Comparison of ENCODE assay signal across 29 mouse cellular contexts in genomic region chr7:117389048-117389447, GRCm38 (mm10). TPM values are rescaled to one million over a fixed set of nuclear protein-coding genes. Genes with fewer than 3 reads are reported as not detected.
DNase-seq lines count a peak whose midpoint lies in the region; ATAC-seq and TF ChIP-seq lines count a peak whose summit lies in the region.
"Had no signal": no experiment of that assay in that cellular context is flagged by ENCODE, and none has a peak within 500 bp of the region (broad histone marks: within the 10 kb centered on the region; RNA-seq: fewer than 3 reads in every experiment).

No protein-coding gene starts in this region.

- no peaks in the 10 kb centered on the region for H3K9me3 ChIP-seq in liver, embryonic 11.5 days (ENCODE audit: control insufficient read depth, low read length)
- no peaks in the 10 kb centered on the region for H3K9me3 ChIP-seq in liver, embryonic 14.5 days (ENCODE audit: control insufficient read depth, low read length)
- H3K9me3 ChIP-seq in liver, postnatal 0 days (ENCODE audit: low read length): no peaks in the 10 kb centered on the region
- H3K9me3 ChIP-seq: embryonic facial prominence, embryonic 12.5 days; embryonic facial prominence, embryonic 15.5 days; heart, embryonic 13.5 days had no signal

- WGBS in liver, embryonic 11.5 days: 40% methylated on average over 3 of the region's 3 CpGs
- 15% methylated on average over 3 of the region's 3 CpGs for WGBS in liver, embryonic 14.5 days (ENCODE audit: insufficient replicate concordance)
- 41% methylated on average over 3 of the region's 3 CpGs for WGBS in liver, postnatal 0 days (ENCODE audit: insufficient replicate concordance)

- TF ChIP-seq CTCF in liver, embryonic 14.5 days (IDR thresholded peaks at IDR 0.05; ENCODE audit: low read depth): no peak
- no peak for TF ChIP-seq CTCF in liver, postnatal 0 days (IDR thresholded peaks at IDR 0.05; ENCODE audit: low read depth)

- peak; percentile 66 for ATAC-seq in liver, embryonic 11.5 days (replicated peaks; ENCODE audit: low FRiP score)
- peak; percentile 77 for ATAC-seq in liver, embryonic 14.5 days (ENCODE audit: insufficient read depth)
- no peak for ATAC-seq in liver, postnatal 0 days
- ATAC-seq: activated CD4-positive, CD25-positive, alpha-beta regulatory T cell, adult 4 months; forebrain, embryonic 14.5 days; forebrain, postnatal 0 days; hindbrain, postnatal 0 days had no signal

- H3K4me3 ChIP-seq in liver, embryonic 11.5 days (ENCODE audit: low read depth, low read length): no peak overlapping the region
- H3K4me3 ChIP-seq in liver, embryonic 14.5 days (ENCODE audit: insufficient read depth in 1 of 2, low read depth in 2 of 2, low read length in 2 of 2): no peak overlapping the region
- no peak overlapping the region for H3K4me3 ChIP-seq in liver, postnatal 0 days (ENCODE audit: low read depth, low read length)
- H3K4me3 ChIP-seq: embryonic facial prominence, embryonic 12.5 days; embryonic facial prominence, embryonic 15.5 days; gastrocnemius, adult 2 months; heart, embryonic 13.5 days had no signal

- H3K27ac ChIP-seq in liver, embryonic 11.5 days (ENCODE audit: low read depth, low read length): no peak overlapping the region
- no peak overlapping the region for H3K27ac ChIP-seq in liver, embryonic 14.5 days
- H3K27ac ChIP-seq in liver, postnatal 0 days (ENCODE audit: low read depth): no peak overlapping the region
- H3K27ac ChIP-seq: embryonic facial prominence, embryonic 12.5 days; embryonic facial prominence, embryonic 15.5 days; gastrocnemius, adult 2 months; heart, embryonic 13.5 days; hindbrain, embryonic 14.5 days; hindbrain, postnatal 0 days had no signal

- H3K4me2 ChIP-seq in liver, embryonic 11.5 days: peak overlapping the region; percentile 5
- H3K4me2 ChIP-seq in liver, embryonic 14.5 days (ENCODE audit: low read depth): no peak overlapping the region
- no peak overlapping the region for H3K4me2 ChIP-seq in liver, postnatal 0 days (ENCODE audit: low read depth, low read length)
- H3K4me2 ChIP-seq: embryonic facial prominence, embryonic 12.5 days; embryonic facial prominence, embryonic 15.5 days; heart, embryonic 13.5 days; hindbrain, embryonic 14.5 days had no signal

- DNase-seq in liver, embryonic 11.5 days (ENCODE audit: low spot score): no peak
- DNase-seq in liver: no peak
- no peak for DNase-seq in liver, embryonic 14.5 days (ENCODE audit: low read depth in 3 of 3, low spot score in 3 of 3)
- no peak for DNase-seq in liver, postnatal 0 days
- no peak for DNase-seq in left cerebral cortex, adult 18-20 months (ENCODE audit: low spot score in 2 of 2)
- no peak for DNase-seq in adrenal gland, postnatal 25 days
- DNase-seq in heart, adult 18-20 months: no peak
- DNase-seq in layer of hippocampus, adult 11-12 months (ENCODE audit: low spot score): no peak
- DNase-seq: adrenal gland, adult 8-10 months; adrenal gland, postnatal 36 days; cerebellum, adult 11 months; cerebellum, adult 2 months; cerebellum, adult 9-11 months; cerebellum, postnatal 25 days; forebrain, postnatal 0 days; gastrocnemius, adult 2 months; gastrocnemius, postnatal 14 days; heart, adult 11 months; heart, postnatal 14 days; heart, postnatal 4 days had no signal

- H3K9ac ChIP-seq in liver, embryonic 11.5 days (ENCODE audit: low read depth, low read length): no peak overlapping the region
- H3K9ac ChIP-seq in liver, embryonic 14.5 days (replicated peaks): no peak overlapping the region
- H3K9ac ChIP-seq in liver, postnatal 0 days (replicated peaks): no peak overlapping the region
- H3K9ac ChIP-seq: embryonic facial prominence, embryonic 12.5 days; embryonic facial prominence, embryonic 15.5 days; forebrain, postnatal 0 days; heart, embryonic 13.5 days; hindbrain, embryonic 14.5 days had no signal

- no peaks in the 10 kb centered on the region for H3K27me3 ChIP-seq in liver, embryonic 11.5 days (replicated peaks; ENCODE audit: control insufficient read depth, insufficient read depth, low read length)
- no peaks in the 10 kb centered on the region for H3K27me3 ChIP-seq in liver, embryonic 14.5 days (ENCODE audit: control insufficient read depth, insufficient read depth, low read length)
- H3K27me3 ChIP-seq in liver, postnatal 0 days (ENCODE audit: insufficient read depth, low read length): no peaks in the 10 kb centered on the region
- H3K27me3 ChIP-seq: CH12.LX; embryonic facial prominence, embryonic 12.5 days; embryonic facial prominence, embryonic 15.5 days; heart, embryonic 13.5 days had no signal

- H3K4me1 ChIP-seq in liver, embryonic 11.5 days (replicated peaks; ENCODE audit: control insufficient read depth, insufficient read depth, low read length): peaks cover 14% of the 10 kb centered on the region
- peaks cover 0 to 28% of the 10 kb centered on the region in 2 experiments; a peak in 2 of 4 replicates for H3K4me1 ChIP-seq in liver, embryonic 14.5 days (replicated peaks; ENCODE audit: control insufficient read depth in 2 of 2, insufficient read depth in 2 of 2, low read length in 1 of 2)
- H3K4me1 ChIP-seq in liver, postnatal 0 days (ENCODE audit: insufficient read depth): peaks cover 5% of the 10 kb centered on the region
- H3K4me1 ChIP-seq: embryonic facial prominence, embryonic 12.5 days; embryonic facial prominence, embryonic 15.5 days had no signal

- no peaks in the 10 kb centered on the region for H3K36me3 ChIP-seq in liver, embryonic 11.5 days (ENCODE audit: control insufficient read depth, insufficient read depth, low read length)
- no peaks in the 10 kb centered on the region for H3K36me3 ChIP-seq in liver, embryonic 14.5 days (replicated peaks; ENCODE audit: control insufficient read depth, insufficient read depth, low read depth)
- no peaks in the 10 kb centered on the region for H3K36me3 ChIP-seq in liver, postnatal 0 days (replicated peaks; ENCODE audit: insufficient read depth, low read length)
- H3K36me3 ChIP-seq: embryonic facial prominence, embryonic 12.5 days; embryonic facial prominence, embryonic 15.5 days; G1E; heart, embryonic 13.5 days had no signal

- peak; percentile 81 for TF ChIP-seq EP300 in liver, embryonic 14.5 days (IDR thresholded peaks at IDR 0.05; ENCODE audit: low read depth)
- TF ChIP-seq EP300 in liver, postnatal 0 days (IDR thresholded peaks at IDR 0.05; ENCODE audit: low read depth): peak; percentile 82

RNA-seq across cellular contexts. Expression of gene Xylt1, which starts 8.3 kb away (rescaled TPM):
- polyA plus RNA-seq in liver, embryonic 11.5 days (2014; fragmentation: Nextera tagmentation; extraction: Ambion mirVana): 0.73 and 0.87 TPM in 2 replicates
- polyA plus RNA-seq in liver, embryonic 14.5 days (2012; rRNA removed): 0.39 and 0.40 TPM in 2 replicates
- polyA plus RNA-seq in liver, embryonic 14.5 days (2014; fragmentation: Nextera tagmentation; extraction: Ambion mirVana): 0.27 TPM in 2 replicates
- polyA plus RNA-seq in liver, postnatal 0 days (2015; fragmentation: Nextera tagmentation; extraction: Ambion mirVana): 0.20 and 0.31 TPM in 2 replicates
- 10 to 100 TPM; 45.7 to 48.9 TPM for total RNA-seq in left cerebral cortex, adult 18-20 months (2021)
- 3.7 and 5.5 TPM in 2 replicates for total RNA-seq in adrenal gland, postnatal 25 days (2021)
- 1 to 10 TPM; 1.8 to 2.4 TPM for total RNA-seq in heart, adult 18-20 months (2021)
- polyA plus RNA-seq: G1E had no signal
